Mouse (Mus musculus): ENCODE measurements around the gene Agbl4. TPM values are rescaled to one million over a fixed set of nuclear protein-coding genes. Genes with fewer than 3 reads are reported as not detected.
A peak's percentile ranks its signal among the peaks of the same experiment; 100 is the strongest.

Gene Agbl4
- polyA plus RNA-seq, 1 experiment from 2014 or later = 2.1 TPM

DNA sequence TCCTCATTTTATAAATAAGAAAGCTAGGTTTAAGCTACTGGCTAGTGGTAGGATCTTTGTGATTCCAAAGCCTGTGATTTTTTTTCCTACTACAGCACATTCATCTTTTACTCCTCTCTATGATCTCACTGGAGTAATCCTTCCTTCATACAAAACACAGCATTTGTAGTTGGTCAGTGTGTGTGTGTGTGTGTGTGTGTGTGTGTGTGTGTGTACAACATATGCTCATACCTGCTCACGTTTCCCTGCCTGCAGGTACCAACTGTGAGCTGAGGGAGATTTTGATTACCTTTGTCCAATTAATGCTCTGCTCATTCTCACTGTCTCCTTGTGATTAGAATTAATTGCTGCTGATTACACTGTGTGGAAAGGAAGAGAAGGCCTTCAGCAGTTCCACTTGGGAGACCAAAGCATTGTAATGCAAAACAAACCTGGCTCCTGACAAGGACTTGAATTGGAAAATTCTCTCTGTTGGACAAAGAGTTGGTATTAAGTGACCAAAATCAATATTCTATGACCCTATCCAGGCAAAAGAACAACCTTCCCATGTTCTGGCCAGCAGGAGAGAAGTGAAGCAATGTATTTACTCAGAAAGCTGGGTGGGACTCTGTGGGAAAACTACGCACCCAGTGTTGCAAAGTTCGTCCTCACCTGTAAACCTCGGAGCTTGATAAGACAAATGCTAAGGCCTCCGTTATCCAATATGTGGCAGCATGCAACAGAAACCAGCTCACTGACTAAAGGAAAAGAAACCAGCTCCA lies 1241.7 kb downstream of the Agbl4 start:
- Histone ChIP-seq H3K27ac (no peak overlapping the region), H3K4me2 (replicated peaks) (no peak overlapping the region), H3K36me3 (no peaks in the 10 kb centered on the region), H3K27me3 (no peaks in the 10 kb centered on the region), H3K4me1 (no peaks in the 10 kb centered on the region), H3K9ac (no peak overlapping the region), H3K4me3 (no peak overlapping the region), H3K9me3 (replicated peaks) (no peaks in the 10 kb centered on the region)
- ATAC-seq (ENCODE audit: low FRiP score) = no peak
- WGBS = 89% methylated on average over 5 of the region's 5 CpGs

DNA sequence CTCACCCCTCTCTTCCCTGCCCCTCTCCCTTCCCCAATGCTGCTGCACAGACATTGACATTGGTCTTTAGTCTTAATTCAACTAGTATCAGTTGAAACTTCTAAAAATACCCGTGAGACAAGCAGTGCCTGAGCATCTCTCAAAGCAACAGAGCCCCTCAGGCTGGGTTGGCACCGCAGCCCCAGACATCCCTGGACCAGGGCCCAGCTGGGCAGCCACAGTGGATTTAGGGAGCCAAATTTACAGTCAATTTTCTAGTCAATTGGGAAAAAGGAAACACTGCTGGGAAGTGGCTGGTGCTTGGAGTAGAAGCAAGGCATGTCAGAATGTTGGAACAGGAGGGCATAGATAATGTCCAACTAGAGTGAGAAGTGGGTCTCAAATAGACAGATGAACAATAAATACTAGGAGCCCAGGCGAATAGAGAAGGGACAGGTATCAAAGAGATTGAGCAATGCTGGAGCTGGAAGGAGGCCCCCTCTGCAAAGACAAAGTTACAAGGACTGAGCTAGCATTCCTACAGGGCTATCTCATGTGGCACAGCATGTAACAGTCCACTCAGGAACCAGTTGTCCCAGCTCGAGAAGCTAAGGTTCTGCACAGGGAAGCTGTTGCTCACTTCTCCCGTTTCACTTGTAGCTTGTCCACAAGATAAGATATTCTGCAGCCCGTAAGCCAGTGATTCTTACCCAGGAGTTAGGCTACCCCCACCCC lies 1247.8 kb downstream of the Agbl4 start:
- H3K36me3 ChIP-seq = no peaks in the 10 kb centered on the region
- 0 out of 2 replicates have a peak, but pooled peaks have one; percentile 11 for ATAC-seq (ENCODE audit: low FRiP score)
- 82% methylated on average over 6 of the region's 6 CpGs for WGBS
- no peak overlapping the region for H3K4me3 ChIP-seq
- H3K9ac ChIP-seq = no peak overlapping the region
- H3K4me2 ChIP-seq (replicated peaks) = no peak overlapping the region
- no peak overlapping the region for H3K27ac ChIP-seq
- H3K27me3 ChIP-seq = no peaks in the 10 kb centered on the region
- no peaks in the 10 kb centered on the region for H3K4me1 ChIP-seq
- no peaks in the 10 kb centered on the region for H3K9me3 ChIP-seq (replicated peaks)

DNA sequence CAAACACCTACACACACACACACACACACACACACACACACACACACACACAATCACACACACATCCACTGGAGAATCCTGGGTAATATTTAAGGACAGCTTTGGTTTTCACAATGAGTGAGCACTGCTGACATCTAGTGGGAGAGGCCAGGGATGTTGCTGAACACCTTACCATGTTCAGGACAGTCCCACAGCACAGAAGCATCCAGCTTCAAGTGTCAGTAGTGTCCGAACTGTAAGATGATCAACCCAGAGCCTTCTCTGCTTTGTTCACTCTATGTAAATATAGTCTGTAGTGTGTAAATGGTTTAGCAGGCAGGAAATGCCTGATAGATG lies 1248.3 kb downstream of the Agbl4 start:
- Histone ChIP-seq H3K4me3 (no peak overlapping the region), H3K27ac (no peak overlapping the region), H3K9ac (no peak overlapping the region), H3K4me2 (replicated peaks) (no peak overlapping the region), H3K9me3 (replicated peaks) (no peaks in the 10 kb centered on the region), H3K36me3 (no peaks in the 10 kb centered on the region), H3K27me3 (no peaks in the 10 kb centered on the region), H3K4me1 (no peaks in the 10 kb centered on the region)
- peak; percentile 66 for ATAC-seq (ENCODE audit: low FRiP score)
- WGBS = 65% methylated on average over 1 of the region's 1 CpGs

DNA sequence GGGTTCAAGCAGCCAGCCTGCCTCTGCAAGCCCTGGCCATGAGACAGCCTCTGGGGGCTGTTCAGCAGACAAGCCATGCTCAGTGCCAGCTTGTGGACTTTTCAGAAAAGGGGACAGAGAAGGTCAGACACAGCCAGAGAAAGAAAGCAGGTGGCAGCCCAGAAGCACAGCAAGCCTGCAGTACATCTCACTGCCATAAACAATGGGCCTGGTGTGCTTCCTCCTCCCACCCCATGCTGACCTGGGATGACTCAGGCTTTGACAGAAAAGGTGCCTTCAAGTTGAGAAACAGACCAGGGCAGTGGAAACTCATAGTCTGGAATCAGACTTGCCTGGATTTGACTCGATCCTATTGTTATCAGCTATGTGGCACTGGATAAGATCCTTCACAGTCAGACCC lies 1256.0 kb downstream of the Agbl4 start:
- Histone ChIP-seq H3K9me3 (replicated peaks) (no peaks in the 10 kb centered on the region), H3K27ac (no peak overlapping the region), H3K27me3 (no peaks in the 10 kb centered on the region), H3K36me3 (no peaks in the 10 kb centered on the region), H3K4me3 (no peak overlapping the region), H3K9ac (no peak overlapping the region), H3K4me2 (replicated peaks) (no peak overlapping the region), H3K4me1 (no peaks in the 10 kb centered on the region)
- ATAC-seq (ENCODE audit: low FRiP score) = no peak
- WGBS = 80% methylated on average over 1 of the region's 1 CpGs

- H3K4me2 ChIP-seq (replicated peaks) = no peak overlapping the region
- H3K9ac ChIP-seq = no peak overlapping the region
- no peaks in the 10 kb centered on the region for H3K27me3 ChIP-seq
- no peaks in the 10 kb centered on the region for H3K36me3 ChIP-seq
- peak; percentile 74 for ATAC-seq (ENCODE audit: low FRiP score)
- H3K4me3 ChIP-seq = no peak overlapping the region
- H3K27ac ChIP-seq = 0 out of 2 replicates have a peak overlapping the region, but pooled peaks have one; percentile 23
- no peaks in the 10 kb centered on the region for H3K9me3 ChIP-seq (replicated peaks)
- peaks cover 14% of the 10 kb centered on the region for H3K4me1 ChIP-seq
- WGBS = 23% methylated on average over 1 of the region's 1 CpGs
Observed at GRCm38 (mm10) chr4:111663730-111664129, 1266.3 kb downstream of the Agbl4 start.

DNA sequence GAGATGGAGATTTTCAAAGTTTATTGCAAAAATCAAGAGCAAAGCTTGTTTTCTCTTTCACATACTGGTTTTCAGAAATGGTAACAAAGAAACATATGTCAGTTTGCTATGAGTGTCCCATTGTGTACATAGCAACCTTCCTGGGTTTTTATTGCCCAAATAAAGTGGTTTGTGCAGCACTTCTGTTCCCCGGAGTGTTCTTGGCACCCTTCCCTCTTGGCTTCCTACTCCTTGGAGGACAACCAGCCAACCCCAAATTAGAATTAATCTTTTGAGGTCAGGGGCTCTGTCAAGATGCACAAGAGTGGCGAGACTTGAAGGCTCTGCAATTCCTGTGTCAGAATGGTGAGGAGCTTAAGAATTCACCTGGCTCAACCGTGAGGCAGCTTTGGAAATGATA lies 1266.7 kb downstream of the Agbl4 start:
- Histone ChIP-seq H3K27ac (peak overlapping the region; percentile 48; the same call in 1 of the 2 replicates), H3K4me2 (replicated peaks) (no peak overlapping the region), H3K4me1 (peaks cover 14% of the 10 kb centered on the region), H3K36me3 (no peaks in the 10 kb centered on the region), H3K27me3 (no peaks in the 10 kb centered on the region), H3K9ac (no peak overlapping the region), H3K9me3 (replicated peaks) (no peaks in the 10 kb centered on the region), H3K4me3 (no peak overlapping the region)
- 73% methylated on average over 3 of the region's 3 CpGs for WGBS
- no peak for ATAC-seq (ENCODE audit: low FRiP score)

DNA sequence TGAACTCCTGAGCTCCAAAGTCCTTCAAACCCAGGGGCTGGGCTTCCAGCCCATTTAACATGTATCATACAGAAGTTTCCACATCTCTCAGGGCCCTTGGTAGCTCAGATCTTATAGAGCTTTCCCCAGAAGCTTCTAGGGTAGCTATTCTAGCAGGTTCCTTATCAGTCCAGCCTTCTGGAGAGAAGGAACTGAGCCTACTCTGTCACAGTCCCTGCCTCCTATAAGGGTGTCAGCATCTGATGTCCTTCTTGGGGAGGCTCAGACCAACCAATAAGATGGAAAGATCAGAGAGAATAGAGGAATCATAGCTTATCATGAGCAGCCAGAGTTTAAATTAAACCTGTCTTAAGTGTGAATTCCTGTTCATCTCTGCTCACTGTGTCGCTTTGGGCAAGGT lies 1269.3 kb downstream of the Agbl4 start:
- Histone ChIP-seq H3K36me3 (no peaks in the 10 kb centered on the region), H3K4me2 (replicated peaks) (no peak overlapping the region), H3K9ac (no peak overlapping the region), H3K27me3 (no peaks in the 10 kb centered on the region), H3K4me3 (no peak overlapping the region), H3K9me3 (replicated peaks) (no peaks in the 10 kb centered on the region), H3K4me1 (peaks cover 26% of the 10 kb centered on the region), H3K27ac (no peak overlapping the region)
- 68% methylated on average over 1 of the region's 1 CpGs for WGBS
- no peak for ATAC-seq (ENCODE audit: low FRiP score)

DNA sequence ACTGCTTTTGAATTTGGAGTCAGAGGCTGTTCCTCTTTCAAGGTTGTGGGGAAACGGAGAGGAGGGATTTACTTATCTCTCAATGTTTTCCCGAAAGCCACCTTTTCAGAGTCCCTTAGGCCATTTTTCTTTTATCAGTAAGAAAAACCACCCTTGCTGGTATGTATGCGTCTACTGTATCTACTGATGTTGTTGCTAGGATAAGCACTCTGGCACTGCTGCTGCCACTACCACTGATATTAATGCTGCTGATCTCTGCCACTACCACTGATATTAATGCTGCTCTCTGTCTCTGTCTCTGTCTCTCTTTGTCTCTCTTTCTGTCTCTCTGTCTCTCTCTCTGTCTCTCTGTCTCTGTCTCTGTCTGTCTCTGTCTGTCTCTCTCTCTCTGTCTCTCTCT lies 1271.9 kb downstream of the Agbl4 start:
- Histone ChIP-seq H3K4me3 (no peak overlapping the region), H3K9me3 (replicated peaks) (no peaks in the 10 kb centered on the region), H3K36me3 (no peaks in the 10 kb centered on the region), H3K27me3 (no peaks in the 10 kb centered on the region), H3K9ac (no peak overlapping the region), H3K4me2 (replicated peaks) (no peak overlapping the region), H3K4me1 (peaks cover 13% of the 10 kb centered on the region), H3K27ac (no peak overlapping the region)
- ATAC-seq (ENCODE audit: low FRiP score) = no peak
- 93% methylated on average over 3 of the region's 3 CpGs for WGBS

GRCm38 (mm10) chr4:111670566-111671421 lies 1273.3 kb downstream of the Agbl4 start:
- WGBS = 23% methylated on average over 12 of the region's 12 CpGs
- Histone ChIP-seq H3K27me3 (no peaks in the 10 kb centered on the region), H3K9ac (0 out of 2 replicates have a peak overlapping the region, but pooled peaks have one; percentile 18), H3K36me3 (no peaks in the 10 kb centered on the region), H3K4me3 (no peak overlapping the region), H3K4me1 (peaks cover 12% of the 10 kb centered on the region), H3K4me2 (replicated peaks) (0 out of 2 replicates have a peak overlapping the region, but pooled peaks have one; percentile 4), H3K9me3 (replicated peaks) (no peaks in the 10 kb centered on the region), H3K27ac (peak overlapping the region; percentile 79)
- peak; percentile 51 for ATAC-seq (ENCODE audit: low FRiP score)

- 0 out of 2 replicates have a peak overlapping the region, but pooled peaks have one; percentile 18 for H3K9ac ChIP-seq
- peaks cover 12% of the 10 kb centered on the region for H3K4me1 ChIP-seq
- H3K27ac ChIP-seq = peak overlapping the region; percentile 79
- H3K27me3 ChIP-seq = no peaks in the 10 kb centered on the region
- no peaks in the 10 kb centered on the region for H3K36me3 ChIP-seq
- 64% methylated on average over 4 of the region's 4 CpGs for WGBS
- H3K4me3 ChIP-seq = no peak overlapping the region
- no peaks in the 10 kb centered on the region for H3K9me3 ChIP-seq (replicated peaks)
- no peak overlapping the region for H3K4me2 ChIP-seq (replicated peaks)
- ATAC-seq (ENCODE audit: low FRiP score) = no peak
Observed at GRCm38 (mm10) chr4:111671440-111671839, 1274.0 kb downstream of the Agbl4 start.

DNA sequence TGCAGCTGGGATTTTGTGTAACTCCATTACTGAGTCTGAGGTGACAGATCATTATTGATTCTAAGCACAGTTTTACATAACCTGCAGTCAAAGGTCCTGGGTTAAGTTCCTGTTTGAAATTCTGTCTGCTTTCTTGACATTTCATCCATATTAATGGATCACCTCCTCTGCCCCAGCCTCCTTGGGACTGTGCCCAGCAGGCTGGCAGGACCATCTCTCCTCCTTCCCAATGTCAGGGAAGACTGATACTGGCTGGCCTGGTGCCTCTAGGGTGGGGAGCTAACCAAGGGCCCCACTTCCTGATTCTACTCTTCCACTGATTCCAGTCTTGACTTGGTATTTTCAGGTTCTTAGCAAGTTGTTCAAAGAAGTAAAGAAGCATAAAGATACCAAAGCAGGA lies 1276.4 kb downstream of the Agbl4 start:
- Histone ChIP-seq H3K36me3 (no peaks in the 10 kb centered on the region), H3K27ac (no peak overlapping the region), H3K9ac (no peak overlapping the region), H3K4me2 (replicated peaks) (no peak overlapping the region), H3K4me1 (peaks cover 12% of the 10 kb centered on the region), H3K9me3 (replicated peaks) (no peaks in the 10 kb centered on the region), H3K27me3 (no peaks in the 10 kb centered on the region), H3K4me3 (no peak overlapping the region)
- no peak for ATAC-seq (ENCODE audit: low FRiP score)

- Histone ChIP-seq H3K27me3 (no peaks in the 10 kb centered on the region), H3K36me3 (no peaks in the 10 kb centered on the region), H3K27ac (no peak overlapping the region), H3K9me3 (replicated peaks) (no peaks in the 10 kb centered on the region), H3K4me2 (replicated peaks) (no peak overlapping the region), H3K4me3 (no peak overlapping the region), H3K4me1 (peaks cover 2% of the 10 kb centered on the region; the same call in 1 of the 2 replicates), H3K9ac (no peak overlapping the region)
- no peak; the same call in 1 of the 2 replicates for ATAC-seq (ENCODE audit: low FRiP score)
- 76% methylated on average over 5 of the region's 5 CpGs for WGBS
Observed at GRCm38 (mm10) chr4:111681926-111682325, 1284.5 kb downstream of the Agbl4 start.
